Mouse (Mus musculus) bone marrow, adult 2 months (tissue): ENCODE measurements around the gene Nenf.

ENCODE experiments used
- CTCF ChIP-seq: fragments of 200-500 bp; IDR thresholded peaks from 2 replicates; pipeline ENCODE4 v1.5.1; 2011; ENCODE audit warnings: low read length, control low read depth; ENCODE audit not compliant: control insufficient read depth, insufficient read depth
- POLR2A ChIP-seq: fragments of 200-500 bp; IDR thresholded peaks from 2 replicates; pipeline ENCODE4 v1.6.1; 2011; ENCODE audit warnings: low read depth, mild to moderate bottlenecking, control low read depth, low read length, borderline replicate concordance; ENCODE audit not compliant: control insufficient read depth

DNA sequence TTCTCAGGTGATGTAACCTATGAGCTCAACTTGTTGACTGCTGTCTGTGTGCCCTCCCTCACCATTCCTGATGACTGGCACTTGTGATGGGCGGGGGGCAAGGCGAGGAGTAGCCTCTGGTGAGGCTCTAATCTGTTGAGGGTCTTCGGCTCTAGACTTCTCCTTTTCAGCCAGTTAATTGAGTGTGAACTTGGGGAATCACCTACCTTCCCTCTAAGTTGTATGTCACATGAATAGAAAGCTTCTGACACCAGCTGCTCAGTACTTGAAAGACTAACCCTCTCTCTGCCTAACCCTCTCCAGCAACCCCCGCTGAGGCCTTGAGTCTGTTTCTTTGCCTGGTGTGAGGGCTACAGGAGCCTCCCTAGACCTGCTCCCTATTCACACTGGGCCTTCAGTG lies 39.7 kb downstream of the Nenf start:
- no peak for TF ChIP-seq POLR2A
- no peak for TF ChIP-seq CTCF
